Mouse (Mus musculus) kidney, embryonic 14.5 days (tissue): ENCODE results near the gene Scd1. TPM values are rescaled to one million over a fixed set of nuclear protein-coding genes. Genes with fewer than 3 reads are reported as not detected.

ENCODE experiments used
- ATAC-seq: fragments of 200-750 bp; cut with Nextera tagmentation; 2 replicates; pipeline ENCODE4 v1.8.0; 2017; ENCODE audit warnings: moderate number of reproducible peaks, mild to moderate bottlenecking, moderate TSS enrichment, moderate library complexity; ENCODE audit not compliant: low FRiP score, low TSS enrichment
- H3K27ac ChIP-seq: fragments of 300-500 bp; sonication (generic); 2 replicates; pipeline ENCODE4 v1.5.1; 2014; ENCODE audit warnings: low read depth, mild to moderate bottlenecking, low read length, moderate library complexity, mixed read lengths
- H3K27me3 ChIP-seq: fragments of 300-500 bp; sonication (generic); 2 replicates; pipeline ENCODE4 v1.6.1; 2014; ENCODE audit warnings: mild to moderate bottlenecking, low read length; ENCODE audit not compliant: control insufficient read depth, insufficient read depth
- H3K36me3 ChIP-seq: fragments of 300-500 bp; sonication (generic); 2 replicates; pipeline ENCODE4 v1.6.1; 2014; ENCODE audit warnings: low read length, mixed read lengths; ENCODE audit not compliant: control insufficient read depth, insufficient read depth
- H3K4me1 ChIP-seq: fragments of 300-500 bp; sonication (generic); 2 replicates; pipeline ENCODE4 v1.6.1; 2014; ENCODE audit warnings: low read length, mixed read lengths; ENCODE audit not compliant: control insufficient read depth, insufficient read depth
- H3K4me2 ChIP-seq: fragments of 300-500 bp; sonication (generic); replicated peaks from 2 replicates; pipeline ENCODE4 v1.6.1; 2014; ENCODE audit warnings: low read depth, mild to moderate bottlenecking, low read length
- H3K4me3 ChIP-seq: fragments of 300-500 bp; sonication (generic); 2 replicates; pipeline ENCODE4 v1.5.1; 2014; ENCODE audit warnings: mild to moderate bottlenecking, low read length
- H3K9ac ChIP-seq: fragments of 300-500 bp; sonication (generic); 2 replicates; pipeline ENCODE4 v1.6.1; 2014; ENCODE audit warnings: low read depth, mild to moderate bottlenecking, low read length, moderate library complexity
- H3K9me3 ChIP-seq: fragments of 300-500 bp; sonication (generic); 2 replicates; pipeline ENCODE4 v1.6.1; 2016; ENCODE audit warnings: low read length; ENCODE audit not compliant: control insufficient read depth
- WGBS: fragments of 180-500 bp; shearing (Covaris S2); extraction: QIAGEN DNeasy Blood & Tissue Kit; methylation state at CpG from one replicate; pipeline ENCODE4 v1.1.7; 2014; 5-methylcytosine and 5-hydroxymethylcytosine counted together
- polyA plus RNA-seq: library from polyadenylated mRNA; unstranded; fragments of >200 nt; fragmentation: Nextera tagmentation; extraction: Ambion mirVana; gene quantifications from 2 replicates; pipeline ENCODE4 v1.2.1, GENCODE M21; 2014

The Scd1 gene
- polyA plus RNA-seq, 1 experiment from 2014 or later = 5.2 TPM

- H3K9ac ChIP-seq = 0 out of 2 replicates have a peak overlapping the region, but pooled peaks have one; percentile 4
- WGBS = 76% methylated on average over 4 of the region's 4 CpGs
- ATAC-seq = no peak
- H3K4me2 ChIP-seq = peak overlapping the region; percentile 89
- 0 out of 2 replicates have a peak, but pooled peaks cover 8% of the 10 kb centered on the region for H3K4me1 ChIP-seq
- H3K4me3 ChIP-seq = peak overlapping the region; percentile 49
- no peak overlapping the region for H3K27ac ChIP-seq
- H3K27me3 ChIP-seq = no peaks in the 10 kb centered on the region; the same call in 1 of the 2 replicates
- H3K9me3 ChIP-seq = no peaks in the 10 kb centered on the region
- H3K36me3 ChIP-seq = no peaks in the 10 kb centered on the region
Observed at GRCm38 (mm10) chr19:44408595-44408994, 916 bp upstream of the Scd1 start.

DNA sequence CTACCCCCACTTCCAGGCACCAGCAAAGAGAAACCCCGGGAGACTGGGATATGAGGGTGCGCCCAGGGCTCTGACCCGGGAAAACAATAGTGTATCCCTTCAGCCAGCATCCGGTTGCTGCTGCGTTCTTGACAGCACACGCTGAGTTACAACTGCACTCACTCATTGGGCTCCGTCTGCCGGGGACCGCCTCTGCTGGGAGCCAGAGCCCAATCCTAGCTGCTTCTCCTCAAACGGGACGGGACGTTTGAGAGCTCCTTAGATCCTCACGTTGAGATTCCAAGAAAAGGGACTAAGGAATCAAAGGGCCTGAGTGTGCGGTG lies 505 bp upstream of the Scd1 start:
- Histone ChIP-seq H3K4me3 (peak overlapping the region; percentile 49), H3K27me3 (no peaks in the 10 kb centered on the region; the same call in 1 of the 2 replicates), H3K9me3 (no peaks in the 10 kb centered on the region), H3K4me1 (0 out of 2 replicates have a peak, but pooled peaks cover 8% of the 10 kb centered on the region), H3K36me3 (no peaks in the 10 kb centered on the region), H3K4me2 (peak overlapping the region; percentile 89), H3K9ac (peak overlapping the region; percentile 48), H3K27ac (peak overlapping the region; percentile 69; the same call in 1 of the 2 replicates)
- under 1% methylated on average over 14 of the region's 14 CpGs for whole genome bisulfite sequencing
- peak; percentile 77 for ATAC-seq

GRCm38 (mm10) chr19:44403546-44403945 lies 4.1 kb downstream of the Scd1 start:
- H3K4me1 ChIP-seq = 0 out of 2 replicates have a peak, but pooled peaks cover 7% of the 10 kb centered on the region
- H3K4me2 ChIP-seq = no peak overlapping the region
- H3K4me3 ChIP-seq = no peak overlapping the region
- no peaks in the 10 kb centered on the region; the same call in 1 of the 2 replicates for H3K27me3 ChIP-seq
- H3K9ac ChIP-seq = no peak overlapping the region
- WGBS = 78% methylated on average over 6 of the region's 6 CpGs
- no peak overlapping the region for H3K27ac ChIP-seq
- no peak for ATAC-seq
- no peaks in the 10 kb centered on the region for H3K9me3 ChIP-seq
- peaks cover 2% of the 10 kb centered on the region; the same call in 1 of the 2 replicates for H3K36me3 ChIP-seq

DNA sequence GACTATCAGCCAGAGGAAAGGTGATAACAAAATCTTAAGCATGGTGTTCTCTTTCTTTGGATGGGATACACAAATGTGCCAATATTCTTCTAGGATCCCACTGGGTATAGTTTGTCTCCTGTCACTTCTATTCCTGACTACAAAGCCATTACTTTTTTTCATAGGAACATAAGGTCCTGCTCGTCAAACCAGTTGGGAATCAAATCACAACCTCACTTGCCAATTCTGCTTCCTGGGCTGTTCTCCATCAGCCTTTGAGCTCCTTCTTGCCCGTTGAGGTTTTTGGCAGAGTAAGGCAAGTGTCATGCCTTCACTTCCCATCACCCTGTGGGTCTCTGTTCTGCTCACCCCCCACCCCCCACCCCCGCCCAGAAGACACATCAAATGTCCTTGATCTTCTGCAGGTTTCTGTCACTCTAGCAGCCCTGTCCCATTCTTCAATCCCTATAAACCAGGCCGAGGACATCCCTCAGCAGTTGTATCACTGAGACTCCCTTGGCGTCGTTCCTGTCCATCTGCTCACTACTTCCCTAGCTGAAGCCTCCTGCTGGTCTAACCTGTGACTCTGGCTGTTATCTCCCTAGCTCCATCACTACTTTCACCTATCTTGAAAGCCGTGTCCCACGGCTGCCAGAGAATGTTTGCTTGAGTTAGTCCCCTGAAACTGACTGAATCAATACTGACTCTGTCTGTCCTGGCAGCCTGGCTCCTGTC lies 7.0 kb downstream of the Scd1 start:
- no peak overlapping the region for H3K9ac ChIP-seq

GRCm38 (mm10) chr19:44400076-44400475 lies 7.6 kb downstream of the Scd1 start:
- Histone ChIP-seq H3K4me2 (no peak overlapping the region), H3K27me3 (no peaks in the 10 kb centered on the region), H3K36me3 (peaks cover 2% of the 10 kb centered on the region; the same call in 1 of the 2 replicates), H3K9me3 (no peaks in the 10 kb centered on the region), H3K27ac (no peak overlapping the region), H3K9ac (no peak overlapping the region), H3K4me1 (no peaks in the 10 kb centered on the region), H3K4me3 (no peak overlapping the region)
- ATAC-seq = no peak
- 94% methylated on average over 18 of the region's 18 CpGs for WGBS

More for the DNA sequence above, 7.0 kb downstream of the Scd1 start:
- H3K9me3 ChIP-seq = no peaks in the 10 kb centered on the region
- no peaks in the 10 kb centered on the region; the same call in 1 of the 2 replicates for H3K27me3 ChIP-seq
- peaks cover 2% of the 10 kb centered on the region; the same call in 1 of the 2 replicates for H3K36me3 ChIP-seq
- ATAC-seq = no peak
- no peak overlapping the region for H3K4me2 ChIP-seq
- WGBS = 90% methylated on average over 8 of the region's 8 CpGs
- no peaks in the 10 kb centered on the region for H3K4me1 ChIP-seq
- no peak overlapping the region for H3K4me3 ChIP-seq
- H3K27ac ChIP-seq = no peak overlapping the region

DNA sequence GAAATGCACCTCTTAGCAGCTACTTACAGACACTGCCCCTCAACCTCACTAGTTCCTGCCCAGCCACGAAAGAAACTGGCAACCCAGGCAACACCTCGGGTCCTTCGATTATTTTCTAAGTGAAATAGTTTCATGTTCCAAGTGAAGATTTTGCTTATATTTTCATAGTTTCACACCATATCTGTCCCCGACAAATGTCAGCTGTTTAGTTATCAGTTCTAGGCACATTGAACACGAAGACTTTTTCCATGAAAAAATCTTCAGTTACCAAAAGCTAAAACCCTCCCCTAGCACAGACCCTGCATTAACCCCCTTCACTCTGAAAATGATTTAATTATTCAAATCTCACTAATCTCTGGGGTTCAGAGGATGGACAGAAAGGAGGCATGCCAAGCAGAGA lies 10.9 kb downstream of the Scd1 start:
- no peak for ATAC-seq
- no peaks in the 10 kb centered on the region for H3K4me1 ChIP-seq
- no peak overlapping the region for H3K4me2 ChIP-seq
- no peak overlapping the region for H3K27ac ChIP-seq
- H3K9me3 ChIP-seq = no peaks in the 10 kb centered on the region
- H3K9ac ChIP-seq = no peak overlapping the region
- H3K27me3 ChIP-seq = no peaks in the 10 kb centered on the region
- H3K4me3 ChIP-seq = no peak overlapping the region
- H3K36me3 ChIP-seq = peaks cover 2% of the 10 kb centered on the region; the same call in 1 of the 2 replicates
- WGBS = 91% methylated on average over 5 of the region's 5 CpGs

GRCm38 (mm10) chr19:44394972-44395371 lies 12.7 kb downstream of the Scd1 start:
- no peak overlapping the region for H3K4me3 ChIP-seq
- H3K9ac ChIP-seq = no peak overlapping the region
- H3K4me2 ChIP-seq = no peak overlapping the region
- H3K27me3 ChIP-seq = no peaks in the 10 kb centered on the region
- ATAC-seq = no peak
- H3K4me1 ChIP-seq = no peaks in the 10 kb centered on the region
- H3K36me3 ChIP-seq = peaks cover 2% of the 10 kb centered on the region; the same call in 1 of the 2 replicates
- H3K9me3 ChIP-seq = no peaks in the 10 kb centered on the region
- H3K27ac ChIP-seq = no peak overlapping the region
- 85% methylated on average over 7 of the region's 7 CpGs for WGBS

GRCm38 (mm10) chr19:44393962-44394422 lies 13.7 kb downstream of the Scd1 start:
- no peak overlapping the region for H3K4me2 ChIP-seq
- no peak overlapping the region for H3K4me3 ChIP-seq
- no peak overlapping the region for H3K27ac ChIP-seq
- no peaks in the 10 kb centered on the region for H3K36me3 ChIP-seq
- no peak for ATAC-seq
- WGBS = 82% methylated on average over 5 of the region's 5 CpGs
- no peaks in the 10 kb centered on the region for H3K9me3 ChIP-seq
- no peak overlapping the region for H3K9ac ChIP-seq
- H3K4me1 ChIP-seq = 0 out of 2 replicates have a peak, but pooled peaks cover 2% of the 10 kb centered on the region
- H3K27me3 ChIP-seq = no peaks in the 10 kb centered on the region

DNA sequence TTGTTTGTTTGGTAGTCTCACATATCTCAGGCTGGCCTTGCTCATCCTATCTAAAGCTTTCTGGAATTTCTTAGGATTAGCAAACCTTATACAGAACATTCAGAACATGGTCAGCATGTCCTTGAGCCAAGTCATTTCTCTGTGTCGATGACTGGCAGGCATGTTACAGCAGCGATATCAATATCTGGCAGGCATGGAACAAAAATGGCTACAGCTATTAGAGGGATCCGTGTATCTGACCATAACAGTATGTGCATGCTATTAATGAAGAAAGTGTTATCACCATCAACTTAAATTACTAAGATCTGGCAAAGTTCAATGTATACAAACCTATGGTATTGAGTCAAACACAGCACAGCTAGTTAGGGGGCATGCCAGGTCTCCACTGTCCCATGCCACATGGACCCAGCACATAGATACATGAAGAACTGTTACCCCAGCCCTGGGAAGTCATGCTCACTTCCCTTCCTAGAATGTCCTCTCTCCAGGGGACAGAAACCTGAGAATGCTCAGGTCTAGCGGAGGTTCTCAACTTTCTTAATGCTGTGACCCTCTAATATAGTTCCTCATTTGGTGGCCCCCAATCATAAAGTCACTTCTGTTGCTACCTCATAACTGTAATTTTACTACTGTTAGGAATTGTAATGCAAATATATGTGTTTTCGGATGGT lies 15.2 kb downstream of the Scd1 start:
- Histone ChIP-seq H3K4me3 (no peak overlapping the region), H3K27me3 (no peaks in the 10 kb centered on the region), H3K9ac (no peak overlapping the region), H3K27ac (no peak overlapping the region), H3K36me3 (no peaks in the 10 kb centered on the region), H3K4me1 (peaks cover 9% of the 10 kb centered on the region; the same call in 1 of the 2 replicates), H3K9me3 (no peaks in the 10 kb centered on the region), H3K4me2 (no peak overlapping the region)
- WGBS = 88% methylated on average over 5 of the region's 5 CpGs
- ATAC-seq = no peak
